Mouse (Mus musculus) intestine, postnatal 0 days (tissue): Measurements from ENCODE around the gene Slc17a5. TPM values are rescaled to one million over a fixed set of nuclear protein-coding genes. Genes with fewer than 3 reads are reported as not detected.
"Not testable (repeated sequence)": the region's sequence is repeated elsewhere in the genome, so short reads cannot be mapped to it uniquely, and the experiment has no call there.

ENCODE experiments used
- ATAC-seq: fragments of 200-750 bp; cut with Nextera tagmentation; 2 replicates; pipeline ENCODE4 v1.8.0; 2017; ENCODE audit warnings: mild to moderate bottlenecking, moderate TSS enrichment, moderate library complexity
- H3K27ac ChIP-seq: fragments of 300-500 bp; sonication (generic); 2 replicates; pipeline ENCODE4 v1.5.1; 2014; ENCODE audit warnings: mild to moderate bottlenecking, low read depth, low read length, moderate library complexity
- H3K27me3 ChIP-seq: fragments of 300-500 bp; sonication (generic); replicated peaks from 2 replicates; pipeline ENCODE4 v1.6.1; 2014; ENCODE audit warnings: low read length, mixed read lengths; ENCODE audit not compliant: control insufficient read depth, insufficient read depth
- H3K36me3 ChIP-seq: fragments of 300-500 bp; sonication (generic); 2 replicates; pipeline ENCODE4 v1.6.1; 2014; ENCODE audit warnings: mild to moderate bottlenecking, moderate library complexity; ENCODE audit not compliant: control insufficient read depth, insufficient read depth
- H3K4me1 ChIP-seq: fragments of 300-500 bp; sonication (generic); replicated peaks from 2 replicates; pipeline ENCODE4 v1.6.1; 2014; ENCODE audit warnings: antibody characterized with exemption, low read length, mixed read lengths; ENCODE audit not compliant: control insufficient read depth, insufficient read depth
- H3K4me2 ChIP-seq: fragments of 300-500 bp; sonication (generic); replicated peaks from 2 replicates; pipeline ENCODE4 v1.6.1; 2014; ENCODE audit warnings: low read depth, mild to moderate bottlenecking, moderate library complexity
- H3K4me3 ChIP-seq: fragments of 300-500 bp; sonication (generic); 2 replicates; pipeline ENCODE4 v1.5.1; 2014; ENCODE audit warnings: low read depth, low read length
- H3K9ac ChIP-seq: fragments of 300-500 bp; sonication (generic); 2 replicates; pipeline ENCODE4 v1.6.1; 2014; ENCODE audit warnings: mild to moderate bottlenecking, low read depth, low read length
- H3K9me3 ChIP-seq: fragments of 300-500 bp; sonication (generic); 2 replicates; pipeline ENCODE4 v1.6.1; 2016; ENCODE audit warnings: mixed run types; ENCODE audit not compliant: control insufficient read depth
- CTCF ChIP-seq: sonication (generic); IDR thresholded peaks from 2 replicates; pipeline ENCODE4 v1.5.1; 2016; ENCODE audit warnings: low read depth, mild to moderate bottlenecking, control low read depth, antibody characterized with exemption, moderate library complexity
- WGBS: fragments of 180-500 bp; shearing (Covaris S2); extraction: QIAGEN DNeasy Blood & Tissue Kit; methylation state at CpG from one replicate; pipeline ENCODE4 v1.1.7; 2014; 5-methylcytosine and 5-hydroxymethylcytosine counted together
- polyA plus RNA-seq: library from polyadenylated mRNA; unstranded; fragments of >200 nt; fragmentation: Nextera tagmentation; extraction: Ambion mirVana; gene quantifications from 2 replicates; pipeline ENCODE4 v1.2.1, GENCODE M21; 2015

Slc17a5 gene
- polyA plus RNA-seq, 1 experiment from 2014 or later = 250 TPM

DNA sequence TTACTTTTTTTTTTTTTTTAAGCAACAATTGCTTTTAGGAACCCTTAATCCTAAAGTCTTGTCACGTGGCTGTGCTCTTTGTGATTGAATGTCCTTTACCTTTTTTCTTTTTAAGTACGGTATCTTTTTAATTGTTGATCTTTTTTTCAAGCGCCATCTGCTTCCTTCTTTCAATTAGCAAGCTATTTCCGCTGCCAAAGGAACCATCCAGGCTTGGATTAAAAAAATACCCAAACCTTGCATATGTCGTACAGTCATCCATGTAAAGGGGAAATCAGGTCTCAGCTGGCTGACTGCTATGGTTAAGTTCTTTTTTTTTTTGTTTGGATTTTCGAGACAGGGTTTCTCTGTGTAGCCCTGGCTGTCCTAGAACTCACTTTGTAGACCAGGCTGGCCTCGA, 94.7 kb downstream of the Slc17a5 start:
- H3K4me1 ChIP-seq = no peaks in the 10 kb centered on the region
- TF ChIP-seq CTCF = no peak
- H3K27me3 ChIP-seq = no peaks in the 10 kb centered on the region
- no peak overlapping the region for H3K9ac ChIP-seq
- H3K9me3 ChIP-seq = no peaks in the 10 kb centered on the region
- no peak for ATAC-seq
- no peak overlapping the region for H3K4me3 ChIP-seq
- 87% methylated on average over 7 of the region's 7 CpGs for WGBS
- H3K4me2 ChIP-seq = no peak overlapping the region
- H3K36me3 ChIP-seq = no peaks in the 10 kb centered on the region
- no peak overlapping the region for H3K27ac ChIP-seq

DNA sequence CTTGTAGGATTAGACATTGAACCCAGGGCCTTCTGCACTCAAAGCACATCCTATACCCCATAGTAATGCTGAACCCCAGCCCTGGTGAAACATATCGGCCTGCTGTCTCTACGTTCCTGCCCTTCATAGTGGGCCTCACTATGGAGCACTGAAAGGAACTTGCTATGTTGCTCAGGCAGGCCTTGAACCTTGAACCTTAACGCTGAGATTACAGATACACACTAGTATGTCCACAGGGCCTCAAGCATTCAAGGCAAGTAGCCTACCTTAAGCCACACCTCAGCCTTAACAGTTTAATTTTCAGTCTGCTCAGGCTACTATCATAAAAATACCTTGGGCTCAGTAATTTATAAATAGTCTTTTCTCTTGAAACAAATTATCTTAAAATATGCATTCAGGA, 95.6 kb downstream of the Slc17a5 start:
- peak; percentile 92 for ATAC-seq
- 49% methylated on average over 3 of the region's 3 CpGs for WGBS
- TF ChIP-seq CTCF = no peak

DNA sequence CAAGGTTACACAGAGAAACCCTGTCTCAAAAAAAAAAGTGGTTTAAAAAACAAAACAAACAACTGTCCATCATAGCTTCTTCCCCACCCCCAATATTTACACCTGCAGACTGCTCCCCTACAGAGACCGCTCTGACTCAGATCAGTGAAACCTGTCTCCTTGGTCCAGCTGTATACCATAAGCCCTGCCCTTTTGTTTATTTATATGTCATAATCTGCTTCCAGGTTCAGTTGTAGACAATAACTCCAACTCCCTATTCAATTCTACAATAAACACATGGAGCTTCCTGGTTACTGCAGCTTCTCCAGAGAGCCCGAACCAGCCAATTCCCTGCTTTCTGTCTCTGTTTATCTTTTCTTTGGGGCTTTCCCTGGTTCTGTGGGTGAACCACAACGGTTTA, 96.7 kb downstream of the Slc17a5 start:
- no peak overlapping the region for H3K9ac ChIP-seq
- no peaks in the 10 kb centered on the region for H3K36me3 ChIP-seq
- ATAC-seq = no peak
- no peaks in the 10 kb centered on the region for H3K9me3 ChIP-seq
- no peak for TF ChIP-seq CTCF
- no peak overlapping the region for H3K4me2 ChIP-seq
- 29% methylated on average over 3 of the region's 3 CpGs for WGBS
- peak overlapping the region; percentile 57 for H3K27ac ChIP-seq
- no peaks in the 10 kb centered on the region for H3K4me1 ChIP-seq
- H3K4me3 ChIP-seq = no peak overlapping the region
- no peaks in the 10 kb centered on the region for H3K27me3 ChIP-seq

More for the DNA sequence above, 95.6 kb downstream of the Slc17a5 start:
- no peaks in the 10 kb centered on the region for H3K4me1 ChIP-seq
- H3K9ac ChIP-seq = no peak overlapping the region
- H3K9me3 ChIP-seq = no peaks in the 10 kb centered on the region
- H3K4me2 ChIP-seq = no peak overlapping the region
- no peaks in the 10 kb centered on the region for H3K36me3 ChIP-seq
- no peak overlapping the region for H3K4me3 ChIP-seq
- no peaks in the 10 kb centered on the region for H3K27me3 ChIP-seq
- peak overlapping the region; percentile 57 for H3K27ac ChIP-seq

DNA sequence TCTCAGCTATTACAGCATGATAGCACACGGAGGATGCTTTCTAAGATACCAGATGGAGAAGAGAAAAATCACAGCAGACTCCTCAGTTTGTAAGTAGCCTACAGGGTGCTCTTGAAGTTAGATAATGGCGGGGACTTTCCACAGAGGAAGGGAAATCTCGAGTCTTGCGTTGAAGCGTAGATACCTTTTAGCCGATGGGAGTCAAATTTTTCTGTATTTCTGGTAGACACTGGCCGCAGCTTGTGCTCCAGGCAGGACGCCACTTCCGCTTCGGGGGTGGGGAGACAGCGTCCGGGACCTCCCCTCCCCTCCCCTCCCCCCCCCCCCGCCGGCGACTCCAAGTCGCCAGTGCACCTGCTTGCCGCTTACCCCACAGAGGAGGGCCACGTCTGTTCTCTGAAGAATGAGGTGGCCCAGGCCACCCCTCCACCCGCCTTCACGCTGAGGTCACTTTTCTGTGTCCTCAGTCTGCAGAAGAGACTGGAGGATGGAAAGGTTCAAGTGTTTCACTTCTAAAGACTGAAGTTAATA, 98.9 kb downstream of the Slc17a5 start, which contains the start of gene Eef1a1:
TSS of gene Eef1a1 (minus strand) at position 262 of the 531 bp plus-strand sequence.
- Histone ChIP-seq H3K4me1 (no peaks in the 10 kb centered on the region), H3K9me3 (no peaks in the 10 kb centered on the region), H3K4me2 (peak within 1 kb of the TSS; percentile 63), H3K27me3 (no peaks in the 10 kb centered on the region), H3K36me3 (no peaks in the 10 kb centered on the region), H3K4me3 (peak within 1 kb of the TSS; percentile 36), H3K27ac (peak within 1 kb of the TSS; percentile 30), H3K9ac (peak within 1 kb of the TSS; percentile 48)
- no peak for TF ChIP-seq CTCF
- 0 out of 2 replicates have a peak, but pooled peaks have one; percentile 20 for ATAC-seq
- WGBS = 2% methylated on average over 19 of the region's 20 CpGs

DNA sequence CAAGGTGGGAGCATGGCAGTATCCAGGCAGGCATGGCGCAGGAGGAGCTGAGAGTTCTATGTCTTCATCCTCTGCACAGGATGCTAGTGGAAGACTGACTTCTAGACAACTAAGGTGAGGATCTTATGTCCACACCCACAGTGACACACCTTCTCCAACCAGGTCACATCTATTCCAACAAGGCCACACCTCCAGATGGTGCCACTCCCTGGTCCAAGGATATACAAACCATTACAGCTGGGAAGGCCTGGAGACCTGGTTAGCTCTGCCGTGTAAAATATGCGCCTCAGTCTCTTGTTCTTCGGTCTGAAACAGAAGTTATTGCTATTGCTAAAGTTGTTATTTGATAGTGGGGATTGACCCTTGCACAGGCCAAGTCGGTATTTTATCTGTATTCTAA, 99.8 kb downstream of the Slc17a5 start:
- WGBS = 57% methylated on average over 5 of the region's 5 CpGs
- not testable (repeated sequence) for H3K9ac ChIP-seq, H3K27me3 ChIP-seq, H3K36me3 ChIP-seq, H3K4me1 ChIP-seq, H3K27ac ChIP-seq, H3K9me3 ChIP-seq, ATAC-seq, H3K4me3 ChIP-seq
- H3K4me2 ChIP-seq = peak overlapping the region; percentile 63; the same call in 1 of the 2 replicates

Other genes starting within 250 kb of the Slc17a5 start
- gene Gsta2, start 232.3 kb downstream of the Slc17a5 start, polyA plus RNA-seq = 94.5 and 130 TPM in 2 replicates
- gene Dppa5a, start 219.9 kb downstream of the Slc17a5 start, polyA plus RNA-seq = not detected in 2 replicates
- gene Ooep, start 209.3 kb downstream of the Slc17a5 start, polyA plus RNA-seq = 0.47 and 0.51 TPM in 2 replicates
- 0.05 and 0.10 TPM in 2 replicates for gene Ddx43, start 192.3 kb downstream of the Slc17a5 start, polyA plus RNA-seq
- 0.96 and 1.1 TPM in 2 replicates for gene Cgas, start 144.8 kb downstream of the Slc17a5 start, polyA plus RNA-seq
- 8.2 and 8.4 TPM in 2 replicates for gene Mto1, start 139.8 kb downstream of the Slc17a5 start, polyA plus RNA-seq
- 0.17 and 0.39 TPM in 2 replicates for gene Gm17324, start 139.3 kb downstream of the Slc17a5 start, polyA plus RNA-seq
- gene Eef1a1, start 98.9 kb downstream of the Slc17a5 start, polyA plus RNA-seq = 1,954 and 2,041 TPM in 2 replicates
- 1.8 and 2.1 TPM in 2 replicates for gene Cd109, start 27.5 kb upstream of the Slc17a5 start, polyA plus RNA-seq